Mouse (Mus musculus): ENCODE results near the gene Neu3.

DNA sequence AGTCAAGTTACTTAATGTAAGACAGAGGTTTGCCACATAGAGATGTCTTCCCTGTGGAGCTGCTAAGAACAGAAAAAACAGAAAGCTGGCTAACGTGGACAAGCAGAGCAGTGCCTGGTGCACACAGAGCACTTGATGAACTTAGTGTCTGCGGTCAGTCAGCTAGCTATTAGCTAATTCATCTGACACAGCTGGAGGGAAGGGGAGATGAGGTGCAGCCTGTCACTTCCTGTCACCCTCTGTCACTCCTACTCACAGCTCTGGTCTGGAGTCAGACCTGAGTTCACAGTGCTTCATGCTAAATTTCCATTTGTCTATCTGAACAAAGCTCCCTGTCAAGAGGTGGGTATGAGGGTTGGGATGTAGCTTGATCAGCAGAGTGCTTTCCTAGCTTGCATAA is 34.1 kb downstream of the Neu3 start:
- no peak for TF ChIP-seq CTCF (IDR thresholded peaks at IDR 0.05; ENCODE audit: extremely low read depth, insufficient read length, insufficient replicate concordance, low read depth, low read length)
- TF ChIP-seq POLR2A (IDR thresholded peaks at IDR 0.05; ENCODE audit: low read depth, low read length), result no peak
